Mouse (Mus musculus): ENCODE measurements around the gene Adcy3.

DNA sequence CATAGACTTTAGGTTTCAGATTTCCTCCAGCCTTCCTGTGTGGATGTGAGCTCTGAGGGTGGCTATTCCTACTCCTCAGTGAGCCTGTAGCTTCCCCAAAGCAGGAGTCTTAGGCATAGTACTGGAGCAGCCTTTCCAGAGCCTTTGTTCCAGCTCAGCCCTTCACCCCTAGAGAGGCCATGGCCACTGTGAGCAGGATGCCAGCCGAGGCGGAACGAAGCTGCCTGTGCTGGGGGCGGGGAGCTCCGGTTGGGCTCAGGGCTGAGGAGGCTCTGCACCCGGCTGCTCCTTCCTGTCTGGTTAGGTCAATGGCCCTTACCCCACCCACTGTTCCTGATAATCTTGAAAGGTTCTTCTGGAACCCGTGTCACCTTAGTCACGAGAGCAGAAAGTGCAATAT is 80.0 kb downstream of the Adcy3 start:
- TF ChIP-seq GATA1 (IDR thresholded peaks at IDR 0.05; ENCODE audit: borderline replicate concordance, low read length) (no peak), FLI1 (IDR thresholded peaks at IDR 0.05; ENCODE audit: low read length) (no peak)

Measured in megakaryocyte, embryonic 14.5 days (primary cell).